Mouse (Mus musculus) regulatory T cell (primary cell): ENCODE results near the gene Defa25.
"Not testable (repeated sequence)": the region's sequence is repeated elsewhere in the genome, so short reads cannot be mapped to it uniquely, and the experiment has no call there.

Experiments
- in situ Hi-C: fragments of 300-600 bp; cut with MboI, MseI; formaldehyde crosslinking; loops from one replicate; pipeline ENCODE4 v1.15.1; 2025; ENCODE audit warnings: high pct_unique_total_duplicates

Gene Defa25

GRCm38 (mm10) chr8:21084142-21084541 is at the start of gene Defa25:
Gene Defa25, plus strand, starts transcription at chr8:21084442.
- in situ Hi-C loops, result loop anchor here (5.0 to 10.0 kb wide), 3 partner anchors 228 to 501 kb away; partner anchors contain the start of gene Defa28

GRCm38 (mm10) chr8:21054747-21055146 is 29.5 kb upstream of the Defa25 start, which contains the start of gene Defa23:
Gene Defa23, plus strand, starts transcription at chr8:21055047.
- in situ Hi-C loops, result not testable (repeated sequence)

DNA sequence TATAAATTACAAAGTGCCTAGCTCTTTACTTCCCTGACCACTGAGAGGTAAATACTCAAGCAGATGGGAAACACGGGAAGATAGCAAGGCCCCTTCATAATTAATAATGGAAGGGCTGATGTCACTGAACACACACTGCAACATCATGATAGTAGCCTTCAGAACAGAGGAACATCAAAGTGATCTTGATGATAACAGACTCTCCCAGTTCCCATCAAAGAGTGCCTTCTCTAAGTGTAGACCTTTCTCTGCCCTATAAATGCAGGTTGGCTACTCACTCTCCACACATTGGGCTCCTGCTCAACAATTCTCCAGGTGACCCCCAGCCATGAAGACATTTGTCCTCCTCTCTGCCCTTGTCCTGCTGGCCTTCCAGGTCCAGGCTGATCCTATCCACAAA is 19.5 kb upstream of the Defa25 start, which contains the start of gene Defa35:
Gene Defa35 (plus strand): TSS at position 301 of the 400 bp plus-strand sequence.
- in situ Hi-C loops, result not testable (repeated sequence)

GRCm38 (mm10) chr8:21093106-21093505 is 8.9 kb downstream of the Defa25 start:
- in situ Hi-C loops, result no loop called here

DNA sequence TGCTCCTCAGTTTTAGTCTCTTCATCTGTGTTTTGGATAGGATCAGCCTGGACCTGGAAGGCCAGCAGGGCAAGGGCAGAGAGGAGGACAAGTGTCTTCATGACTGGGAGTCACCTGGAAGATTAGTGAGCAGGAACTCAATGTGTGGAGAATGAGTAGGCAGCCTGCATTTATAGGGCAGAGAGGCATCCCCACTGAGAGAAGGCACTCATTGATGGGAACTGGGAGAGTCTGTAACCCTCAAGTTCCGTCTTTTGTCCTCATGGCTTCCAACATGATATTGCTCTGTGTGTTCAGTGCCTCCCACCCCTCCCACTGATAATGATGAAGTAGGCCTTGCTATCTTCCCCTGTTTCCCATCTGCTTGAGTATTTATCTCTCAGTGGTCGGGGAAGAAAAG is 11.7 kb downstream of the Defa25 start, which contains the start of gene Gm14851:
Gene Gm14851 (minus strand): TSS at position 101 of the 400 bp plus-strand sequence.
- in situ Hi-C loops, result loop anchor here (5.0 kb wide), 1 partner anchor 136 kb away; no protein-coding TSS in a partner anchor

DNA sequence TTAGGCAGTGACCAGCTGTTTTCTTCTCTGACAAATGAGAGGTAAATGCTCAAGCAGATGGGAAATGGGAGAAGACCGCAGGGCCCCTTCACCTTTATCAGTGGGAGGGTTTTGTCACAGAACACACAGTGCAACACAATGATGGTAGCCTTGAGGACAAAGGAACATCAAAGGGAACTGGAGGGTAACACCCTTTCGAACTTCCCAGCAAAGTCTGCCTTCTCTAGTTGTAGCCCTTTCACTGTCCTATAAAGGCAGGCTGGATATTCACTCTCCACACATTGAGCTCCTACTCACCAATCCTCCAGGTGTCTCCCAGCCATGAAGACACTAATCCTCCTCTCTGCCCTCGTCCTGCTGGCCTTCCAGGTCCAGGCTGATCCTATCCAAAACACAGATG is 50.1 kb downstream of the Defa25 start, which contains the start of gene Defa30:
Gene Defa30 (plus strand): TSS at position 301 of the 400 bp plus-strand sequence.
- in situ Hi-C loops, result not testable (repeated sequence)
